Mouse (Mus musculus) liver, embryonic 15.5 days (tissue): ENCODE results near the gene Dhx37. TPM values are rescaled to one million over a fixed set of nuclear protein-coding genes. Genes with fewer than 3 reads are reported as not detected.
"Not testable (repeated sequence)": the region's sequence is repeated elsewhere in the genome, so short reads cannot be mapped to it uniquely, and the experiment has no call there.

Source experiments
- ATAC-seq: fragments of 200-750 bp; cut with Nextera tagmentation; 2 replicates; pipeline ENCODE4 v1.8.0; 2017; ENCODE audit warnings: moderate number of reproducible peaks, mild to moderate bottlenecking, moderate library complexity; ENCODE audit not compliant: insufficient read depth
- H3K27ac ChIP-seq: fragments of 300-500 bp; sonication (generic); replicated peaks from 2 replicates; pipeline ENCODE4 v1.5.1; 2015; ENCODE audit warnings: mild to moderate bottlenecking, inconsistent platforms
- H3K27me3 ChIP-seq: fragments of 300-500 bp; sonication (generic); 2 replicates; pipeline ENCODE4 v1.6.1; 2015; ENCODE audit warnings: mild to moderate bottlenecking, inconsistent platforms
- H3K36me3 ChIP-seq: fragments of 300-500 bp; sonication (generic); replicated peaks from 2 replicates; pipeline ENCODE4 v1.6.1; 2015; ENCODE audit warnings: moderate library complexity, mild to moderate bottlenecking, inconsistent platforms
- H3K4me1 ChIP-seq: fragments of 300-500 bp; sonication (generic); replicated peaks from 2 replicates; pipeline ENCODE4 v1.6.1; 2015; ENCODE audit warnings: inconsistent platforms
- H3K4me2 ChIP-seq: fragments of 300-500 bp; sonication (generic); 2 replicates; pipeline ENCODE4 v1.6.1; 2015; ENCODE audit warnings: moderate library complexity, mild to moderate bottlenecking, inconsistent platforms
- H3K4me3 ChIP-seq: fragments of 300-500 bp; sonication (generic); replicated peaks from 2 replicates; pipeline ENCODE4 v1.5.1; 2015; ENCODE audit warnings: mild to moderate bottlenecking, inconsistent platforms
- H3K9ac ChIP-seq: fragments of 300-500 bp; sonication (generic); 2 replicates; pipeline ENCODE4 v1.6.1; 2015; ENCODE audit warnings: moderate library complexity, mild to moderate bottlenecking, inconsistent platforms
- H3K9me3 ChIP-seq: fragments of 300-500 bp; sonication (generic); replicated peaks from 2 replicates; pipeline ENCODE4 v1.6.1; 2016; ENCODE audit warnings: inconsistent platforms
- WGBS: fragments of 180-500 bp; shearing (Covaris S2); methylation state at CpG from one replicate; pipeline ENCODE4 v1.1.7; 2015; ENCODE audit warnings: mixed read lengths; ENCODE audit not compliant: insufficient replicate concordance; 5-methylcytosine and 5-hydroxymethylcytosine counted together
- polyA plus RNA-seq: library from polyadenylated mRNA; unstranded; fragments of >200 nt; fragmentation: Nextera tagmentation; extraction: Ambion mirVana; gene quantifications from 2 replicates; pipeline ENCODE4 v1.2.1, GENCODE M21; 2015

Gene Dhx37
- polyA plus RNA-seq, 1 experiment from 2014 or later = 4.8 TPM

GRCm38 (mm10) chr5:125402476-125402875, 31.4 kb downstream of the Dhx37 start:
- Histone ChIP-seq H3K9ac (no peak overlapping the region), H3K9me3 (no peaks in the 10 kb centered on the region), H3K4me3 (peak overlapping the region; percentile 22; the same call in 1 of the 2 replicates), H3K4me2 (peak overlapping the region; percentile 96), H3K27me3 (peaks cover 37% of the 10 kb centered on the region), H3K27ac (no peak overlapping the region; the same call in 1 of the 2 replicates), H3K36me3 (no peaks in the 10 kb centered on the region), H3K4me1 (peaks cover 39% of the 10 kb centered on the region)
- ATAC-seq = no peak
- WGBS = 53% methylated on average over 10 of the region's 10 CpGs

DNA sequence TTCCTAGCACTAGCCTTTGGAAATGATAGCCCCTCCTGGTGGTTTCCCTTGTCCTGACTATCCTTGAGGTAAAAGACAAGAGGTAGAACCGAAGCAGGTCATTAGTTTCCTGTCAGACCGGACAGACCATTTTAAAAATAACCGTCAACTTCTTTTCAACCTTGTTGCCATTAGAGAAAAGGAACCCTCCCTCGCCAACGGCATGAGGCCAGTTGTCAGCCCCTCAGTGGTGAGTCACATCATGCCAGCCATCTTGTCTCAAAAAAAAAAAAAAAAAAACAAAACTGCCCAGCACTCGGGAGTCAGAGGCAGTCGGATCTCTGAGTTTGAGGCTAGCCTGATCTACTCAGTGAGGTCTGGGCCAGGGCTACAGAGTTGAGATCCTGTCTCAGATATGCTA, 33.0 kb downstream of the Dhx37 start:
- Histone ChIP-seq H3K27ac (no peak overlapping the region), H3K9me3 (no peaks in the 10 kb centered on the region), H3K4me3 (no peak overlapping the region), H3K9ac (no peak overlapping the region), H3K27me3 (peaks cover 48% of the 10 kb centered on the region), H3K4me2 (no peak overlapping the region), H3K36me3 (no peaks in the 10 kb centered on the region), H3K4me1 (peaks cover 24% of the 10 kb centered on the region)
- ATAC-seq = no peak
- WGBS = 39% methylated on average over 7 of the region's 7 CpGs

- peaks cover 47% of the 10 kb centered on the region for H3K4me1 ChIP-seq
- peak overlapping the region; percentile 97; the same call in 1 of the 2 replicates for H3K27ac ChIP-seq
- no peak overlapping the region for H3K4me2 ChIP-seq
- no peak overlapping the region for H3K4me3 ChIP-seq
- no peaks in the 10 kb centered on the region for H3K9me3 ChIP-seq
- peaks cover 25% of the 10 kb centered on the region for H3K27me3 ChIP-seq
- H3K9ac ChIP-seq = no peak overlapping the region
- no peaks in the 10 kb centered on the region for H3K36me3 ChIP-seq
- no peak for ATAC-seq
- WGBS = 54% methylated on average over 3 of the region's 3 CpGs
Measured at GRCm38 (mm10) chr5:125395008-125395407, 38.9 kb downstream of the Dhx37 start.

DNA sequence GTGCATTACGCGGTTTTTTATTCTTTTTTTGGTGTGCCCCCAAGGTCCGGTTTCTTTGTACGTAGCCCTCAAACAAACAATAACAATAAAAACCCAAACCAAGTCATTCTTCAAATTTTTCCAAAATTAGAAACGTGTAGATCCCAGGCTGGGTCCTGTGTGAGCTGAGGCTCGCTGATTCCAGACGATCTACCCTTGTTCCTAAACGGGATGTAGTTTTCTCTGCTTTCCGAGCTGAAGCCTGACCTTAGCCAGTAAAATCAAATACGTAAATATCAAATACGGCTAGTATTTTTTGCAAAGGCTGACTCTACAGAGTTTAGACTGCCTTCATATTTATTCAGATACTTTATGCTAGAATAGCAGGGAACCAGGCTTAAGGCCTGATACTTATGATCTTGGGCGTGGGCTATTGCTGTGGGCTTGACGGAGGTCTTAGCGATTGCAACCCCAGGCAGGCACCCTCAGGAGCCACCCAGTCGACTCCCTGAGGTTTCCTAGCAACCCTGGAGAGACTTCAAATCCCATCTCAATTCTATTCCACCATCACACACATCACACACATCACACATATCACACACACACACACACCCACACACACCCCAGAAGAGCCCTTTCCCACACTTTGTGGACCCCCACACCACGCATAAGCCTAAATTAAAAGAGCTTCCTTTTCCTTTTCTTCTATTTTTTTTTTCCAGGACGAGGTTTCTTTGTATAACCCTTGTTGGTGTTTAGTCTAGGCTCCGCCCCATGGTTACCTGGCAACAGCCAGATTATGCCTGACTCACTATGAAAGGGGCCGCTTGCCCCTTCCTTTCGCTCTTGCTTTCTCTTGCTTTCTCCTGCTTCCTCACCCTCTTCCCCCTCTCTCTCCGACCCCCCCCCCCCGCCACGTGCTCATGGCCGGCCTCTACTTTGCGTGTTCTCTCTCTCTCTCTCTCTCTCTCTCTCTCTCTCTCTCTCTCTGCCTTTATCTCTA, 40.0 kb downstream of the Dhx37 start:
- peak overlapping the region; percentile 63 for H3K4me3 ChIP-seq
- peak overlapping the region; percentile 97 for H3K27ac ChIP-seq
- no peak for ATAC-seq
- H3K4me1 ChIP-seq = peaks cover 47% of the 10 kb centered on the region
- H3K36me3 ChIP-seq = no peaks in the 10 kb centered on the region
- H3K4me2 ChIP-seq = peak overlapping the region; percentile 75
- H3K27me3 ChIP-seq = peaks cover 15% of the 10 kb centered on the region
- no peaks in the 10 kb centered on the region for H3K9me3 ChIP-seq
- H3K9ac ChIP-seq = peak overlapping the region; percentile 62
- 12% methylated on average over 25 of the region's 25 CpGs for WGBS

- Histone ChIP-seq H3K9ac (peak overlapping the region; percentile 62), H3K9me3 (no peaks in the 10 kb centered on the region), H3K27me3 (peaks cover 11% of the 10 kb centered on the region), H3K4me1 (peaks cover 53% of the 10 kb centered on the region), H3K4me3 (peak overlapping the region; percentile 63), H3K4me2 (peak overlapping the region; percentile 75), H3K27ac (peak overlapping the region; percentile 97), H3K36me3 (peaks cover 6% of the 10 kb centered on the region)
- 0% methylated on average over 20 of the region's 20 CpGs for WGBS
- peak; percentile 86 for ATAC-seq
Measured at GRCm38 (mm10) chr5:125392977-125393621, 40.8 kb downstream of the Dhx37 start.

DNA sequence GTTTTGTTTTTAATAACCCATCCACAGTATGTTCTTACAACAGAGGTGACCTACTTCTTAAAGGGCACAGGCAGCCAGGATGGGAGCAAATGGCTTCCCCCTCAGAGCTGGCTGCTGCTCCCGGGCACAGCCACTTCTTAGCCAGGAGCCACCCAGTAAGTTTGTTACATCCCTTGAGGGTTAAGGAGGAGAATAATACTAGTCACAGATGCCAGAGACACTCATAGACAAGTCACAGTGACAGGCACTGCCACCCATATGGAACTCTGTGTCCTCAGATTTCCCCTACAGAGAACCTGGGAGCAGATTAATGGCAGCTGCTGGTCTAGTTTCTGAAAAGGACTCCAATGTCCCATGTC, 41.3 kb downstream of the Dhx37 start:
- peak; percentile 3 for ATAC-seq
- H3K4me2 ChIP-seq = peak overlapping the region; percentile 75
- peaks cover 8% of the 10 kb centered on the region for H3K36me3 ChIP-seq
- H3K27ac ChIP-seq = peak overlapping the region; percentile 97
- peaks cover 11% of the 10 kb centered on the region for H3K27me3 ChIP-seq
- peak overlapping the region; percentile 39 for H3K9ac ChIP-seq
- 34% methylated on average over 1 of the region's 1 CpGs for WGBS
- H3K4me3 ChIP-seq = peak overlapping the region; percentile 63
- no peaks in the 10 kb centered on the region for H3K9me3 ChIP-seq
- H3K4me1 ChIP-seq = peaks cover 55% of the 10 kb centered on the region

DNA sequence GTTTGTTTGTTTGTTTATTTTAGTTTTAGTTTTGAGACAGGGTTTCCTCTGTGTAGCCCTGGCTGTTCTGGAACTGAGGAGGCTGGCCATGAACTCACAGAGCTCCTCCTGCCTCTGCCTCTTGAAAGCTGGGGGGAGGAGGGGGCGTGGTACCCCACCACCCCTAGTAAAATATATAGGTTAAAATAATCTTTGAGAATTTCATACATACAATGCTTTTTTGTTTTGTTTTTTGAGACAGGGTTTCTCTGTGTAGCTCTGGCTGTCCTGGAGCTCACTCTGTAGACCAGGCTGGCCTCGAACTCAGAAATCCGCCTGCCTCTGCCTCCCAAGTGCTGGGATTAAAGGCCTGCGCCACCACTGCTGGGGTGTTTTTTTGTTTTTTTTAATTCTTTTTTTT, 41.7 kb downstream of the Dhx37 start:
- Histone ChIP-seq H3K27ac (peak overlapping the region; percentile 97), H3K27me3 (peaks cover 11% of the 10 kb centered on the region), H3K4me1 (peaks cover 55% of the 10 kb centered on the region), H3K4me2 (0 out of 2 replicates have a peak overlapping the region, but pooled peaks have one; percentile 75)
- H3K4me3 ChIP-seq, H3K9ac ChIP-seq, ATAC-seq, H3K36me3 ChIP-seq, H3K9me3 ChIP-seq: not testable (repeated sequence)
- WGBS = 80% methylated on average over 4 of the region's 4 CpGs

GRCm38 (mm10) chr5:125391609-125392008, 42.3 kb downstream of the Dhx37 start:
- 60% methylated on average over 5 of the region's 5 CpGs for WGBS
- H3K36me3 ChIP-seq = peaks cover 11% of the 10 kb centered on the region
- H3K27me3 ChIP-seq = peaks cover 5% of the 10 kb centered on the region; the same call in 1 of the 2 replicates
- H3K9ac ChIP-seq = no peak overlapping the region
- peak overlapping the region; percentile 97 for H3K27ac ChIP-seq
- no peaks in the 10 kb centered on the region for H3K9me3 ChIP-seq
- H3K4me1 ChIP-seq = peaks cover 55% of the 10 kb centered on the region
- no peak overlapping the region for H3K4me3 ChIP-seq
- no peak for ATAC-seq
- no peak overlapping the region for H3K4me2 ChIP-seq

GRCm38 (mm10) chr5:125390906-125391477, 42.9 kb downstream of the Dhx37 start:
- ATAC-seq = no peak
- Histone ChIP-seq H3K9ac (no peak overlapping the region), H3K4me2 (no peak overlapping the region), H3K9me3 (no peaks in the 10 kb centered on the region), H3K36me3 (peaks cover 12% of the 10 kb centered on the region), H3K27me3 (no peaks in the 10 kb centered on the region), H3K27ac (peak overlapping the region; percentile 97), H3K4me3 (no peak overlapping the region), H3K4me1 (peaks cover 55% of the 10 kb centered on the region)
- 85% methylated on average over 3 of the region's 3 CpGs for WGBS

DNA sequence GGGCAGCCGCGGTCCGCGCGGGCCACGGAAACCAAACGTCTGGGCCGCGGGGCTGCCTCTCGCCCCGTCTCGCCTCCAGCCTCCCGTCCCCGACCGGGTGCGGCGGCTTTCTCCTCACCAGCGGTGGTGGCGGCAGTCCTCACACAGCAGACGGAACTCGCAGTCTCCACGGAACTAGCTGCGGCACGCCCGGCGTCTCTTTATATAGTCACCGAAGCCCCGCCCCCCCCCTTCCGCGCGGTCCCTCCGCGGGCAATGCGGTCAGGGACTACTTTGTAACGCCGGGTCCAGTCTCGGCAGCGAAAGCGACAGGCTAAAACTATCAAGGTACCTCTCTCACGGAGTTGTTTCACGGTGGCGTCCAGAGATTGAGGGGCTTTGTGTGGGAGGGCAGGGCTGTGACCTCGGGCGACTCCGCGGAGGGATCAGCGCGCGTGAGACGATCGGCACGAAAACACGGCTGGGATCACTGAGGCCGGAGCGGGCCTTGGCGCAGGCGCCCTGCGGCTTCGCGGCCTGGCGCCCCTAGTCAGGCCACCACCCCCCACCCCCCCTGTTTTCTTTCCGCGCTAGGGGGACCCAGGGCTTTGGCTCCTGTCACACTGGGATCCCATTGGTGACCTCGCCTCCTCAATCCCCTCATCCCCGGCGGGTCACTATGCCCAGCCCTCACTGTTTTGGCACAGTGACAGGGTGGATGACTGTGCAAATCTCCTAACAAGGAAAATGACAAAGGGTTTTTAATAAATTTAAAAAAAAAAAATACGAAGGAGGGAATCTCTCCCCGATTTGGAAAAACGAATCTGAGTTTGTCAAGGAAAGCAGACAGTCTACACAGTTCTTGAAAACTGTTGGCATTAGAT, 44.1 kb downstream of the Dhx37 start, which contains the start of gene Ubc:
Gene Ubc (minus strand): TSS at position 624 of the 863 bp plus-strand sequence.
- under 1% methylated on average over 69 of the region's 69 CpGs for WGBS
- H3K4me1 ChIP-seq = peaks cover 57% of the 10 kb centered on the region
- H3K27ac ChIP-seq = peak within 1 kb of the TSS; percentile 97
- H3K4me2 ChIP-seq = peak within 1 kb of the TSS; percentile 72
- peaks cover 24% of the 10 kb centered on the region for H3K36me3 ChIP-seq
- H3K9ac ChIP-seq = peak within 1 kb of the TSS; percentile 99
- peak; percentile 61 for ATAC-seq
- no peaks in the 10 kb centered on the region for H3K27me3 ChIP-seq
- H3K4me3 ChIP-seq = peak within 1 kb of the TSS; percentile 97
- no peaks in the 10 kb centered on the region for H3K9me3 ChIP-seq
